Mouse (Mus musculus) gastrocnemius, postnatal 25 days (tissue): Measurements from ENCODE around the gene Clca4b. TPM values are rescaled to one million over a fixed set of nuclear protein-coding genes. Genes with fewer than 3 reads are reported as not detected.
"Not testable (repeated sequence)": the region's sequence is repeated elsewhere in the genome, so short reads cannot be mapped to it uniquely, and the experiment has no call there.

Experiments
- DNase-seq: peaks from one replicate; pipeline ENCODE4 v3.0.0; 2022
- long read RNA-seq, 2 experiments: library from polyadenylated mRNA; stranded (forward); transcript quantifications; one replicate each; pipeline ENCODE4 v2.0.0; 2021
- total RNA-seq, 2 experiments: library from RNA; stranded (reverse); gene quantifications; 1 replicate in 1 of 2; 2 replicates in 1 of 2; pipeline ENCODE4 v1.2.3; 2021

Clca4b gene
- not detected for total RNA-seq
- long read RNA-seq, experiment 1, result 0 reads
- long read RNA-seq, experiment 2, result 0 reads

DNA sequence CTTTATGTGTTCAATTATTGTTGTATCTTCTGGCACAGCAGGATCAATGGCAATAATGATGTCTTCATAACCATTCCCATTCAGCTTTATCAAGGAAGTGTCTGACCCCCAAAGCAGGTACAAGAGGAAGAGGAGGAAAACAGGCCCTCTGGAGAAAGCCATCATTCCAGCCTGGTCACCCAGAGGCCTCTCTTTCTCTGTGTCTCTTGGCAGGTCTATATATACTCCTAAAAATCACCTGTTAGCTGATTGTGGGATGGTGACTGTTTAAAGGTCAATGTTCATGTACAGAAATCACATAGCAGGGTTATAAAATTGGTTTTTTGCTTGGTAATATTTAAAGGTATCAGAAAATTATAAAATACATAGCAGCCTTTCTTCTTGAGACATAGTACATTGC lies at the start of gene Clca4b:
Clca4b (minus strand) TSS at position 195 of the 400 bp plus-strand sequence.
- DNase-seq, result no peak

DNA sequence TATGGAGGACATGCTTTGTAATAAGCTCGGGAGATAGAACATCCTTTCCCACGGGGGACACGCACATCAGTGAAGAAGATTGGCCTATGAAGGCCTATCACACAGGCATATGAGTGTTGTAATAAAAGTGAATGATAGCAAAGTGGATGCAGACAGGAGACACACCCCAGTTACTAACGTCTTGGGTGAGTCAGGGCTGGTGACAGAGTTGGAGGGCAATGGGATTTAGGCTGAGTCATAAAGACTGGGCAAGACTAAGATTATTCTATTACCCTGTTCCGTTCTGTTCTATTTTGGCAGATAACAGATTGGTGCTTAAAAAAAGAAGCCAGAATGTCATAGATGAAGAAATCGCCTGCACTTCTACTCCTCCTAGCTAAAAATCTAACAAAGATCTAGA lies 48.2 kb upstream of the Clca4b start:
- no peak for DNase-seq

DNA sequence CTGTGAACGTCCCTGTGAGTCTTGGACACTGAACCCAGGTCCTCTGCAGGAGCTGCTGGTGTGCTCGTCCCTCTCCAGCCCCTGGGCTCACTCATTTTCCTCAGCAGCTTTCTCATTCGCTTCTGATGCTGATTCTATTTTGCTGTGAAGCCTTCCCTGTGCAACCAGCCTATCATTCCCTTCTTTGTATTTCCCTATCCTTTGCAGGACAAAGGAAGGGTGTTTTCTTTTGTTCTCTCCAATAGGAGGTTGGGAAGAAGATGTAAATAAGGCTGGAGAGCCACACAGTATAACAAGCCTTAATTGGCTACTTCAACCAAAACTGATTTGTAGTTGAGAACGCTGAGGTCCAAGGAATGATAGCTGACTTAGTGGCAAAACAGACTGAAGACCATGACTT lies 45.3 kb upstream of the Clca4b start:
- no peak for DNase-seq

- no peak for DNase-seq
Measured at GRCm38 (mm10) chr3:144976091-144976490, 43.8 kb upstream of the Clca4b start.

DNA sequence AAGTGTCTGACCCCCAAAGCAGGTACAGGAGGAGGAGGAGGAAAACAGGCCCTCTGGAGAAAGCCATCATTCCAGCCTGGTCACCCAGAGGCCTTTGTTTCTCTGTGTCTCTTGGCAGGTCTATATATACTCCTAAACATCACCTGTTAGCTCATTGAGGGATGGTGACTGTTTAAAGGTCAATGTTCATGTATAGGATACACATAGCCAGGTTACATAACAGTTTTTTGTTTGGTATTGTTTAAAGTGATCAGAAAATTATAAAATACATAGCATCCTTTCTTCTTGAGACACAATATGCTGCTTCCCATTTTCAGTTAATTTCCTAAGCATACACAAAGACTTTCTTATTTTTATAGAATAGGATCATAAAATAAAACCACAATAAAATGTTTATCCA lies 42.6 kb upstream of the Clca4b start, which contains the start of gene Clca4a:
Clca4a (minus strand) TSS at position 101 of the 400 bp plus-strand sequence.
- DNase-seq, result no peak

DNA sequence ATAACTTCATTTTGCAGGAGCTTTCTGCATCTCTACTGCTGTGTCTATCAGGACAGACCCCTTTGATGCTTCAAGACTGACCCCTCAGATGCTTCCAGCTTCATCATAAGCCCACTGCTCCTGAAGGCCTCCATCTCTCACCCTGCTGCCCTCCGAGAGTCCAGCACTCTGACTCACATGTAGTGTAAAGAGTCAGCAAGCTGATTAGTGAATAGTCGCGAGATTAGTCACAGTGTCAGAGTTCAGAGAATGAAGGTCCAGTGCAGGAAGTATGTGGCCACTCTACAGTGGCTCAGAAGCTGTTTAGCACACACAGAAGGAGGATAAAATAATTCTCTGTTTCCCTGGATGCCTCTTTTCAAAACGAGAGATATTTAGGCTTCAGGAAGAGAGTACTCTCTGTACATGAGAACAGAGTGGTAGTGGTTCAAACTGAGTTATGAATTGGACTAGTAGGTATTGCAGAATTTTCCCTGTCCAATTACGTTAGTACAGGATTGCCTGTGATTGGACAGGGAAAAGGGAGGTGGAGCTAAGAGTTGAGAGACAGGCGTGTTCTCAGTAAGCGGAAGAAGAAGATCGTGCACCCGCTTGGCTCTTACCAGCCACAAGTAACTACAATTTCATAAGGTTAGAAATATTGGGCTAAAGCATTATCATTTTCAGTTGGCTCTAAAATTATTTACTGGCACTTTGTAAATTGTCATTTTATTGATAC lies 39.4 kb upstream of the Clca4b start:
- DNase-seq, result no peak

- no peak for DNase-seq
Measured at GRCm38 (mm10) chr3:144969755-144970154, 37.4 kb upstream of the Clca4b start.

DNA sequence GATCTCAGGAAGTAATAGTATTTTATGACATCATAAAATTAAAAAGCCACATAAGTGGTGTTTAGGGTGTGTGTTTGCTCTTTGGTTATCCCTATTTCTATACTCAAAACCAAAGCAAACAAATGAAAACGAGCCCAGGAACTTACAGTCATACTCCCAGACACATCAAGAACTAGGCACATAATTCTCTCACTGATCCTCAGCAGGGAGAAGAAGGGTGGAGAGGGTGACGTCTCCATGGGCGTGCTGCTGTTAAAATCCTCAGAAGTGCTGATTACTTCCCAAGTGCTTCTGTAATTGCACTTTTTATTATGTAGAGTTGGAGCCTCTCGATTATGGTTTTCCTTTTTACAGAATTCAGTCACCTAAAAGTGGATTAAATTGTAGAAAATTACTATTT lies 33.7 kb upstream of the Clca4b start:
- no peak for DNase-seq

GRCm38 (mm10) chr3:144950829-144951228 lies 18.5 kb upstream of the Clca4b start:
- DNase-seq, result no peak

- DNase-seq, result not testable (repeated sequence)
Measured at GRCm38 (mm10) chr3:144947376-144947775, 15.0 kb upstream of the Clca4b start.

DNA sequence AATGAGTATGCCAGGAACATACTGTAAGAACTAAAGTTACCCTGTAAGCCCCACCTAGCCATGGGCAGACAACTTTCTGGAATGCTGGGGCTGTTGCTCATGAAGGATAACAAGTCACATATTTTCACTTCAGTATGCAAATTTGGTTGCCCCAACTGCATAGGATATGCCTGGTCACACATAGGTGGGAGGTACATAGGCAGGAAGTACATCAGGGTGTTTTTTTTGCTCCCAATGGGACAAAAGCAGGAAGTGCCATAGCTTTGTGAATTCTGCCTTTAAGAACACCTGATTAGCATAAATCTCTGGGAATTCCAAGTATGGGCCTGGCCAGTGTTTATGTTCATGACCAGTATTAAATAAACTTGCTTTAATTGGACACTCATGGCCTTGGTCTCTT lies 1.3 kb upstream of the Clca4b start:
- DNase-seq, result not testable (repeated sequence)

- DNase-seq, result no peak
Measured at GRCm38 (mm10) chr3:144933011-144933491, 722 bp upstream of the Clca4b start.

GRCm38 (mm10) chr3:144914014-144914413 lies 18.3 kb downstream of the Clca4b start:
- no peak for DNase-seq

- DNase-seq, result no peak
Measured at GRCm38 (mm10) chr3:144897042-144897678, 35.2 kb downstream of the Clca4b start.

DNA sequence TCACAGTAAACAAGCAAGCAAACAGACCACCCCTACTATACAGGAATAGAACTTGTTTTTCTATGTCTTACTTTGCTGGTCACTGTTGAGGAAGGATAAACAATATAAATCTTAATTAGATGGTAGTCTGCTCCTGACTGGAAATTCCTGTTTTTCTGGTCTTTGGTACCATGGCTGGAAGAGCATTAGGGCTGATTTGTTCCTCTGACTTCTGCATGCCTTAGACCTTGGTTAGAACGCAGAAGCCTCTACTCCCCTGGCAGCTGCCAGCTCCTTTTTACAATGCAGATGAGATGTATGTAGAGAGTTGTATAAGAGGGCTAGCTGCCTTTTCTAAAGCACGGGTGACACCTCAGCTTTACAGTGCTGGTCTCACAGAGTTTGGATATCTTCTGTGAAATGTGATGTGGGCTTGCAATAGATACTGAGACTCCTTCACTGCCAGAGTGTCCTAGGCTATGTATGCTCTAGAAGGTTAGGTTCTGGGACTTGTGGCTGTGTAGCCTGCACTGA lies 42.0 kb downstream of the Clca4b start:
- DNase-seq, result no peak

DNA sequence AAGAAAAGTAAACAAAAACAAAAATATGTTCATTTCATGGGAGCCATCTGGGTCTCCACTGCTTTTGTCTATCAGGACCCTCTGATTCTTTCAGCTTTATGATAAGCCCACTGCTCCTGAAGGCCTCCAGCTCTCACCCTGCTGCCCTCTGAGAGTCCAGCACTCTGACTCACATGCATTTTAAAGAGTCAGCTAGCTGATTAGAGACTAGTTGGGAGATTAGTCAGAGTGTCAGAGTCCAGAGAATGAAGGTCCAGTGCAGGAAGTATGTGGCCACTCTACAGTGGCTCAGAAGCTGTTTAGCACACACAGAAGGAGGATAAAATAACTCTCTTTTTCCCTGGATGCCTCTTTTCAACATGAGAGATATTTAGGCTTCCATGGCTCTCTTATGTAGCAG lies 45.4 kb downstream of the Clca4b start:
- no peak for DNase-seq

DNA sequence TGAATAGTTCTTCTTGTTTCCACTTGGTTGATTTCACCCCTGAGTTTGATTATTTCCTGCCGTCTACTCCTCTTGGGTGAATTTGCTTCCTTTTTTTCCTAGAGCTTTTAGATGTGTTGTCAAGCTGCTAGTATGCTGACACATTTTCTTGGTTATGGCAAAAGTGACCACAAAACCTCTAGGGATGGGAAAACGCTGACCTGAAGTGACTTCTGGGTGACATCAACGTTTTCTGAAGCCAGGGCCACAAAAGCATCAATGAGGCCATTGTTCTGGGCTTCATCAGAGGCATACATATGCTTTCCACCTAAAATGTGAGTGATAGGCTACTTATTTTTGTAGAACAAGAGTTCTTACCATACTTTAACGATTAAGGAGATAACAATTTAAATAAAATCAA lies 60.3 kb downstream of the Clca4b start:
- not testable (repeated sequence) for DNase-seq

Other genes with a start within 250 kb of the Clca4b start
- 100 to 1,000 TPM; 289 to 299 TPM for gene Sh3glb1, start 212.2 kb downstream of the Clca4b start, total RNA-seq
- under 1 TPM in 1 of 2 experiments, not detected in 1; 0.40 TPM for gene Clca3a1, start 171.6 kb downstream of the Clca4b start, total RNA-seq
- gene Clca3a2, start 113.0 kb downstream of the Clca4b start, total RNA-seq, result not detected
- gene Clca3b, start 83.2 kb downstream of the Clca4b start, total RNA-seq, result not detected
- not detected for gene Clca4a, start 42.5 kb upstream of the Clca4b start, total RNA-seq
- gene Clca1, start 100.2 kb upstream of the Clca4b start, total RNA-seq, result not detected
- under 1 TPM; 0.08 to 0.24 TPM for gene Clca2, start 166.9 kb upstream of the Clca4b start, total RNA-seq
- gene Odf2l, start 186.1 kb upstream of the Clca4b start, total RNA-seq, result 1 to 10 TPM; 7.7 TPM